Mouse (Mus musculus) intestine, embryonic 14.5 days (tissue): ENCODE measurements around the gene Tenm2. TPM values are rescaled to one million over a fixed set of nuclear protein-coding genes. Genes with fewer than 3 reads are reported as not detected.

Experiments used
- ATAC-seq: fragments of 200-750 bp; cut with Nextera tagmentation; replicated peaks from 2 replicates; pipeline ENCODE4 v1.8.0; 2017; ENCODE audit warnings: low read depth, moderate number of reproducible peaks, moderate TSS enrichment, moderate library complexity; ENCODE audit not compliant: low FRiP score, low TSS enrichment
- DNase-seq: peaks from one replicate; pipeline ENCODE4 v3.0.0-alpha.2; 2018; ENCODE audit warnings: low spot score
- H3K27ac ChIP-seq: fragments of 300-500 bp; sonication (generic); 2 replicates; pipeline ENCODE4 v1.5.1; 2014; ENCODE audit warnings: low read depth, mild to moderate bottlenecking, control low read depth
- H3K27me3 ChIP-seq: fragments of 300-500 bp; sonication (generic); replicated peaks from 2 replicates; pipeline ENCODE4 v1.6.1; 2014; ENCODE audit warnings: low read length, control low read depth; ENCODE audit not compliant: control insufficient read depth, insufficient read depth
- H3K36me3 ChIP-seq: fragments of 300-500 bp; sonication (generic); 2 replicates; pipeline ENCODE4 v1.6.1; 2014; ENCODE audit warnings: low read length, control low read depth; ENCODE audit not compliant: control insufficient read depth, insufficient read depth
- H3K4me1 ChIP-seq: fragments of 300-500 bp; sonication (generic); replicated peaks from 2 replicates; pipeline ENCODE4 v1.6.1; 2014; ENCODE audit warnings: low read length, control low read depth, mixed read lengths; ENCODE audit not compliant: control insufficient read depth, insufficient read depth
- H3K4me2 ChIP-seq: fragments of 300-500 bp; sonication (generic); 2 replicates; pipeline ENCODE4 v1.6.1; 2014; ENCODE audit warnings: low read length
- H3K4me3 ChIP-seq: fragments of 300-500 bp; sonication (generic); 2 replicates; pipeline ENCODE4 v1.5.1; 2014; ENCODE audit warnings: low read depth, low read length, control low read depth, mixed read lengths
- H3K9ac ChIP-seq: fragments of 300-500 bp; sonication (generic); 2 replicates; pipeline ENCODE4 v1.6.1; 2014; ENCODE audit warnings: mild to moderate bottlenecking, low read length
- H3K9me3 ChIP-seq: fragments of 300-500 bp; sonication (generic); 2 replicates; pipeline ENCODE4 v1.6.1; 2016; ENCODE audit warnings: low read length, control low read depth; ENCODE audit not compliant: control insufficient read depth
- WGBS: fragments of 180-500 bp; shearing (Covaris S2); extraction: QIAGEN DNeasy Blood & Tissue Kit; methylation state at CpG from one replicate; pipeline ENCODE4 v1.1.7; 2014; 5-methylcytosine and 5-hydroxymethylcytosine counted together
- polyA plus RNA-seq: library from polyadenylated mRNA; unstranded; fragments of >200 nt; fragmentation: Nextera tagmentation; extraction: Ambion mirVana; gene quantifications from 2 replicates; pipeline ENCODE4 v1.2.1, GENCODE M21; 2014

Gene Tenm2
- polyA plus RNA-seq, 1 experiment from 2014 or later: 2.8 TPM

DNA sequence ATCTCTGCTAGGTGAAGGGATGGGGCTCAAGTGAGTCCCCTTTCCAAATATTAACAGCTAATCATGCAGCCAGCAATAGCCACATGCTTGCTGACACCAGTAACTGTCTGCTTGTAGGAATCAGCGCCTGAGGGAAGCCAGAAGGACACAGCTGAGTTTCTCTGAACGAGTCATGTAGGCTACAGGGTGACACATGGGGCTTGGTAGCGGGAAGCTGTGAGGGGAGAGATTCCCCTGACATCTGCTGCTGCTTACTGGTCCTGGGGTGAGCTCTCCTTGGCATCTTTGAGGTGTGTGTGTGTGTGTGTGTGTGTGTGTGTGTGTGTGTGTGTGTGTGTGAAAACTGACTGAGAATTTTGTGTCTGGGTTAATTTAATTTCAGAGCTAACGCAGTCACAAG, 708.3 kb downstream of the Tenm2 start:
- Histone ChIP-seq H3K27me3 (no peaks in the 10 kb centered on the region), H3K4me1 (no peaks in the 10 kb centered on the region; the same call in 1 of the 2 replicates), H3K4me3 (no peak overlapping the region), H3K4me2 (no peak overlapping the region), H3K9ac (no peak overlapping the region), H3K9me3 (no peaks in the 10 kb centered on the region), H3K36me3 (no peaks in the 10 kb centered on the region), H3K27ac (no peak overlapping the region)
- DNase-seq (no peak), ATAC-seq (no peak)
- 50% methylated on average over 4 of the region's 4 CpGs for WGBS

DNA sequence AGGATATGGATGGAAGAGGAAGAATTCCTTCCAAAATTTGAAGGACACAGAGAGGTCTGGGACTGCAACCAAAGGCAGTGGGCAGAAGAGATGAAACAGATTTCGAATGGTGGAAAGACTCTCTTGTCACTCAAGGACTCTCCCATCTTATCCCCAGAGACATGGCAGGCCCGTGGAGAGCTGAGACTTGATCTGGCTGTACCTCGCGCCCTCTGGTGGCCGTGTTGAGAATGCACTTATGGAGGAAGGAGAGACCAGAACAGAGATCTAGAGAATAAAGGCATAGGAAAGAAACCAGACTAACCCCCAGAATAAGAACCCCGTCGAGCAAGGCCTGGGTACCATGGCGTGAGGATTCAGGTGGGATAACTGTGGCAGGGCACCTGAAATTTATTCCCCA, 709.4 kb downstream of the Tenm2 start:
- Histone ChIP-seq H3K4me1 (peaks cover 6% of the 10 kb centered on the region; the same call in 1 of the 2 replicates), H3K27me3 (no peaks in the 10 kb centered on the region), H3K36me3 (no peaks in the 10 kb centered on the region), H3K9me3 (no peaks in the 10 kb centered on the region), H3K4me3 (no peak overlapping the region), H3K9ac (no peak overlapping the region), H3K4me2 (no peak overlapping the region), H3K27ac (no peak overlapping the region)
- WGBS: 19% methylated on average over 8 of the region's 8 CpGs
- DNase-seq: peak; percentile 92
- 0 out of 2 replicates have a peak, but pooled peaks have one; percentile 58 for ATAC-seq

DNA sequence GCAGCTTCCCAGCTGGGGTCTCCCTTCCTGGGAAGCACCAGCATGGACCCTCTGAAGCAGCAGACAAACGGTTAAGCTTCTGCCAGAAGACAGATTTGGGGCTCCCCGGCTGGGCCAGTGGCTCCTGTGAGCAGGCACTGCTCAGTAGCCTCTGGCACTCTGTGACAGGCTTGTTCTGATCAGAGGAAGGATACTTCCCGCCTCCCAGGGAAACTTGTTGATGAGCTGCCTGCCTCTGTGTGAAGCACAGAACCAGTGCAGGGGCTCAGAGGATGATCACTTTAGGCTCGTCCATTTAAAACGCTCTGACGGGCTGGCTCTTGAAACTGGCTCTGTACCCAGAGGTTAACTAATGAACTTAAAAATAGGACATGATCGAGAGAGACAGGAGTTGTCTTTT, 723.3 kb downstream of the Tenm2 start:
- H3K9me3 ChIP-seq: peaks cover 6% of the 10 kb centered on the region; the same call in 1 of the 2 replicates
- no peak overlapping the region for H3K27ac ChIP-seq
- 52% methylated on average over 7 of the region's 7 CpGs for WGBS
- no peak overlapping the region for H3K4me3 ChIP-seq
- no peaks in the 10 kb centered on the region for H3K27me3 ChIP-seq
- H3K4me1 ChIP-seq: no peaks in the 10 kb centered on the region
- no peaks in the 10 kb centered on the region for H3K36me3 ChIP-seq
- ATAC-seq (no peak), DNase-seq (no peak)
- H3K9ac ChIP-seq: no peak overlapping the region
- H3K4me2 ChIP-seq: no peak overlapping the region

DNA sequence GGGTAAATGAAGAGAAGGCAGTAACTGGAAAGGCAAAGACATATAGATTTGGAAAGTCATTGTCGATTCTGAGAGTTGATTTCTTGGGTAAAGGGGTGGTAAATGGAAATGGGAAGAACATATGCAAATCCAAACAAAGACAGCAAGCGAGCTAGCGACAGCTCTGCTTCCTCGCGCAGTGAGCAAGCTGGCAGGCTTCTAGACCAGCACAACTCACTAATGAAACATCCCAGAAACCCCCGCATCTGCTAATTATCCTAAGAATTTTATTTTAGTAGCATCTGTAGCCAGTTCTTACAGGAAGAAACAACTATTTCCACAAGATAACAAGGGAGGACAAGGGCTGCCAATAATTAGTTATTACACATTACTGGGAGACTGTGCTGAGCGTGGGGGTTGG, 727.5 kb downstream of the Tenm2 start:
- no peak for ATAC-seq

DNA sequence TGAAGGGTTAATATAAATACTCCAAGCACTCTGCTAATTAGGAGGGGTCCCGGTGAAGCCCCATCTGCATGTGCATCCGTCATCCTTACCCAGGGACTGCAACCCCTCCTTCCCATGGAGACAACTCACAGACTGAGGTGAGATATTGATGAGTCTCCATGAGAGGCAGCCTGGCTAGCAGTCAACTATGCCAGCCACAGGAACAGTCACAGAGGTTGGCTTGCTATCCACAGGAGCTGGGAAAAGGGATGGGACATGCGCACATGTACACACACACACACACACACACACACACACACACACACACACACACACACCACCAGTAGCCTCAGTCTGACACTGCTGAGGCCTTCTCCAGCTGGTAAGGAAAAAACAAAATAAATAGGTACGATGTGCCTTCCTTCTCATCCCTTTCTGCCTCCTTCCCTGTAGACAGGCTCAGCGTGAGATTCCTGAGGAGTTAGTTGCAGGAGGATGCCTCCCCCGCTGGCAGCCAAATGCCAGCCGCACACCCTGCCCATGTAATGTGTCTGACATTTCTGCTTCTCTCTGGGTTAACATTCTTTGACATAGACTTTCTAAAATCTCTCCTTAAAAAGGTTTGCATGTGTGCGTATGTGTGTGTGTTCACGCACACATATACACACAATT, 740.7 kb downstream of the Tenm2 start:
- H3K27me3 ChIP-seq: no peaks in the 10 kb centered on the region
- no peaks in the 10 kb centered on the region for H3K9me3 ChIP-seq
- no peak overlapping the region for H3K4me3 ChIP-seq
- no peaks in the 10 kb centered on the region for H3K4me1 ChIP-seq
- H3K36me3 ChIP-seq: no peaks in the 10 kb centered on the region
- 74% methylated on average over 9 of the region's 9 CpGs for WGBS
- DNase-seq: no peak
- no peak overlapping the region for H3K27ac ChIP-seq
- no peak overlapping the region for H3K4me2 ChIP-seq
- H3K9ac ChIP-seq: no peak overlapping the region
- no peak for ATAC-seq

More for the DNA sequence above, 727.5 kb downstream of the Tenm2 start:
- H3K9me3 ChIP-seq: peaks cover 6% of the 10 kb centered on the region; the same call in 1 of the 2 replicates
- no peaks in the 10 kb centered on the region for H3K36me3 ChIP-seq
- no peak overlapping the region for H3K4me2 ChIP-seq
- H3K27me3 ChIP-seq: no peaks in the 10 kb centered on the region
- 0 out of 2 replicates have a peak, but pooled peaks cover 5% of the 10 kb centered on the region for H3K4me1 ChIP-seq
- DNase-seq: no peak
- no peak overlapping the region for H3K27ac ChIP-seq
- H3K9ac ChIP-seq: no peak overlapping the region
- 75% methylated on average over 7 of the region's 7 CpGs for WGBS
- no peak overlapping the region for H3K4me3 ChIP-seq

DNA sequence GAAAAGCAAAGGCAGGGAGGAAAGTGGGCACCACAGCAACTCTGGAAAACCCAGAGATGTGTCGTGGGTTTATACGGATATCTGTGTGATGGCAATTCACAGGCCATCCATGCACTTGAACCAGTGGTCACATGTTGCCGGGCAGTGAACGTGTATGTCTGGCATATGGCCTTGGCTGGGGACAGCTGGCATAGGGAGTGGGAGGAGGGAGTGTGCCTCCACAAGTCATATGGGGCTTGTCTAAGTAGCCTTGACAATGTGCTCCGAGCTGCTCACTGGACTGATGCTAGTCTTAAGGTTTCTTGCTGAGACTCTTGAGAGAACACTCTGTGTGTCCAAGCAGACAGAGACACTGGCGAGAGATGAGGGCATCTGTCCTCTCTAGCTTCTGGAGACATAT, 743.5 kb downstream of the Tenm2 start:
- ATAC-seq (no peak), DNase-seq (no peak)
- H3K4me1 ChIP-seq: no peaks in the 10 kb centered on the region
- no peaks in the 10 kb centered on the region for H3K9me3 ChIP-seq
- no peaks in the 10 kb centered on the region for H3K27me3 ChIP-seq
- no peak overlapping the region for H3K4me2 ChIP-seq
- H3K4me3 ChIP-seq: no peak overlapping the region
- H3K36me3 ChIP-seq: no peaks in the 10 kb centered on the region
- WGBS: 90% methylated on average over 6 of the region's 6 CpGs
- H3K27ac ChIP-seq: no peak overlapping the region
- H3K9ac ChIP-seq: no peak overlapping the region

DNA sequence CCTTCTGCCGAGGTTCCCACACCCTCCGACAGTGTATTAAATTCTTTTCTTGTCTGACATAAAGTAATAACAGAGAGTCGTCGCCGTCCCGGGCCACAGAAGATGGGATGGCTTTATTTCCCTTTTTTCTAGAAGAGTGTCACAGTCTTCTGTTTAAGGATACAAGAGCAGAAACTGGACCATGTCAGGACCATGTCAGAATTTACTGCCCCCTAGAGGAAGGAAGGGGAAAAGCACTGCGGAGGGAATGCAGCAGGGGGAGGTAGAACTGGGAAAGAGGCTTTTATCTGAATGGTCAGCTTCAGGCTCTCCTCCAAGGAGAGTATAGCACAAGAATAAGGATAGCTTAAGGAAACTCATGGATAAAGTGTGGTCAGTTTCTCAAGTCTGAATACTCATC, 745.7 kb downstream of the Tenm2 start:
- Histone ChIP-seq H3K4me1 (0 out of 2 replicates have a peak, but pooled peaks cover 2% of the 10 kb centered on the region), H3K27ac (no peak overlapping the region), H3K36me3 (no peaks in the 10 kb centered on the region), H3K9ac (no peak overlapping the region), H3K4me2 (no peak overlapping the region), H3K27me3 (no peaks in the 10 kb centered on the region), H3K4me3 (no peak overlapping the region), H3K9me3 (no peaks in the 10 kb centered on the region)
- no peak for DNase-seq
- WGBS: 55% methylated on average over 7 of the region's 7 CpGs
- no peak for ATAC-seq

DNA sequence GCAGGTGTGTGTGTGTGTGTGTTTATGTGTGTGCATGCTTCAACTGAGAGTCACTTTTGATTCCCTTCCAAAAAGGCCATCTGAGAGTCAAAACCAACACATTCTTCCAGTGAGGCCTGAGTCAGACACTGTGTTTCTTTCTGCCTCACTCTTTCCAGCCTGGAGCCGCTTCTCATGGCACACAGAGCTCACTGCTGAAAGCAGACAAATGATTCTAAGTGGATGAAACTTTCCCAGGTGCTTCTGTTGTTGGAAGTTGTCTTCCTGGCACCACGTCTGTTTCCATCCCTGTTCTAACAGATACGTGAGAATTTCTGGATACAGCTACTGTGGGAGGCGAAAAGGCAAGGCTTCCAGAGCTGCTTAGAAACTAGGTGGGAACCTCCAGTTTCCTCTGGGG, 747.1 kb downstream of the Tenm2 start:
- Histone ChIP-seq H3K9me3 (no peaks in the 10 kb centered on the region), H3K4me3 (no peak overlapping the region), H3K4me1 (0 out of 2 replicates have a peak, but pooled peaks cover 2% of the 10 kb centered on the region), H3K27me3 (no peaks in the 10 kb centered on the region), H3K4me2 (no peak overlapping the region), H3K36me3 (no peaks in the 10 kb centered on the region), H3K9ac (no peak overlapping the region), H3K27ac (no peak overlapping the region)
- ATAC-seq: no peak
- WGBS: 59% methylated on average over 4 of the region's 4 CpGs
- DNase-seq: no peak

DNA sequence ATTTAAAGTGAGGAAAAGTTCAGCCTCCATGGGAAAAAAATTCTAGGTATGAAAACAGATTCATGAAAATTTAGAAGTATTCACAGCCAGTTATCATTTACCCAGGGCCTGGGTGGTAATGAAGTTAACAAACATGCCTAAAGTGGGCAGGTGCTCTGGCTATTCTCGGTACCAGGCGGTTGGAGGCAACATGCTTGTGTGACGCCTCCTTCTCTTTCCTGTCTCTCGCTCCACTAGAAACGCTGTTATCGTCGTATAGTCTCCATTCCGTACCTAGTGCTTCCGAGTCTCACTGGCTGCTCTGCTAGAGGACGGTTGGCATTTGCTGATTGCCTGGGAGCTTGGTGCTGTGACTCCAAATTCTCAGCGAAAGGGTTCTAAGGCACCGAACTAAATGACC, 749.7 kb downstream of the Tenm2 start:
- H3K4me2 ChIP-seq: peak overlapping the region; percentile 11; the same call in 1 of the 2 replicates
- no peaks in the 10 kb centered on the region for H3K36me3 ChIP-seq
- no peak overlapping the region for H3K27ac ChIP-seq
- DNase-seq: no peak
- H3K9ac ChIP-seq: no peak overlapping the region
- H3K4me3 ChIP-seq: no peak overlapping the region
- WGBS: 49% methylated on average over 12 of the region's 12 CpGs
- no peaks in the 10 kb centered on the region for H3K9me3 ChIP-seq
- H3K27me3 ChIP-seq: no peaks in the 10 kb centered on the region
- H3K4me1 ChIP-seq: peaks cover 2% of the 10 kb centered on the region; the same call in 1 of the 2 replicates
- ATAC-seq: no peak
